Mouse (Mus musculus) bone marrow, adult 2 months (tissue): ENCODE data around the gene 3110082I17Rik.

ENCODE experiments used
- CTCF ChIP-seq: fragments of 200-500 bp; IDR thresholded peaks from 2 replicates; pipeline ENCODE4 v1.5.1; 2011; ENCODE audit warnings: low read length, control low read depth; ENCODE audit not compliant: control insufficient read depth, insufficient read depth
- POLR2A ChIP-seq: fragments of 200-500 bp; IDR thresholded peaks from 2 replicates; pipeline ENCODE4 v1.6.1; 2011; ENCODE audit warnings: low read depth, mild to moderate bottlenecking, control low read depth, low read length, borderline replicate concordance; ENCODE audit not compliant: control insufficient read depth

DNA sequence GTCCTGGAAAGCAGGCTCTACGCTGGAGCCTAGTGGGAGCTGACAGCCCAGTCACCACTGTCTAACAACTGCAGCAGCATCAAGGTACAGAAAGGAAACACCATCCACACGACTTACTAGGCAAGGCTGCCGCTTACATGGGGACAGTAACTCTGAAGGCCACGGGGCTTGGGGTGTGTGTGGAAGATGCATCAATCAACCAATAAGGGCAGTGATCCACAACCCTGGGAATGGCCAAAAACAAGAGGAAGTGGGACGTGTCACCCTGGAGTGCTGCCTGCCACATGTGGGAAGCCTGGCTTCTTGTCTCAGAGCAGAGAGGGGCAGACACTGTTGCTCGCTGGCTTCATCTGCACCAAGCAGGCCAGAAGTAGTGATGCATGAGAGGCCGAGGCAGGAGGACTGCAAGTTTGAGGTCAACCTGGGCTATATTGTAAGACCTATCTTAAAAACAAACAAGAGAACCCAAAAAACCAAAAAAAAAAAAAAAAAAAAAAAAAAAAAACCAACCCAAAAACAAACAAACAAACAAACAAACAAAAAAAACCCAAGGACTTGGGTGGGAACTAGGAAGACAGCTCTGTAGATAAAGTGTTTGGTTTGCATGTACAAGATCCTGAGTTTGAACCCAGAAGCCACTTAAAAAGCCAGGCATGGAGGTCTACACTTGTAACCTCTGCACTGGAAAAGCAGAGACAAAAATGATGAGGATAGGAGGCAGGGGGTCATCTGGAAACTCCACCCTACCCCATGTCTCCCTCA, 27.4 kb downstream of the 3110082I17Rik start:
- TF ChIP-seq CTCF (no peak), POLR2A (no peak)
